Mouse (Mus musculus) brain, embryonic 14.5 days (tissue): ENCODE data around the gene Prkar2a. TPM values are rescaled to one million over a fixed set of nuclear protein-coding genes. Genes with fewer than 3 reads are reported as not detected.

Experiments used
- DNase-seq: peaks from one replicate; pipeline ENCODE4 v3.0.0-alpha.2; 2011; ENCODE audit warnings: low read depth
- CTCF ChIP-seq: fragments of 200-500 bp; IDR thresholded peaks from 2 replicates; pipeline ENCODE4 v1.5.1; 2012; ENCODE audit warnings: inconsistent platforms, mild to moderate bottlenecking, moderate library complexity, borderline replicate concordance; ENCODE audit not compliant: insufficient read depth, insufficient read length; ENCODE audit errors: extremely low read depth
- POLR2A ChIP-seq: fragments of 200-500 bp; IDR thresholded peaks from 2 replicates; pipeline ENCODE4 v1.6.1; 2012; ENCODE audit warnings: mild to moderate bottlenecking, inconsistent platforms, borderline replicate concordance; ENCODE audit not compliant: poor library complexity, insufficient read depth, insufficient read length, severe bottlenecking; ENCODE audit errors: extremely low read depth
- polyA plus RNA-seq: library from polyadenylated mRNA; depleted of rRNA; stranded (reverse); fragments of >200 nt; gene quantifications from 2 replicates; pipeline ENCODE4 v1.2.3, GENCODE M21; 2012

Gene Prkar2a
- polyA plus RNA-seq, 1 experiment, result 52.8 TPM

- TF ChIP-seq POLR2A, result no peak
- no peak for TF ChIP-seq CTCF
These were observed 9.1 kb upstream of the Prkar2a start for GRCm38 (mm10) chr9:108680026-108680425.

GRCm38 (mm10) chr9:108686475-108686887, 2.6 kb upstream of the Prkar2a start:
- no peak for TF ChIP-seq POLR2A
- no peak for TF ChIP-seq CTCF
- peak; percentile 60 for DNase-seq

More at GRCm38 (mm10) chr9:108680026-108680425, 9.1 kb upstream of the Prkar2a start:
- no peak for DNase-seq

- DNase-seq, result no peak
- TF ChIP-seq CTCF, result no peak
- TF ChIP-seq POLR2A, result no peak
These were observed 1.9 kb upstream of the Prkar2a start for GRCm38 (mm10) chr9:108687181-108687580.

- no peak for DNase-seq
- no peak for TF ChIP-seq CTCF
- TF ChIP-seq POLR2A, result no peak
These were observed 1.4 kb upstream of the Prkar2a start for GRCm38 (mm10) chr9:108687686-108688085.

GRCm38 (mm10) chr9:108688451-108688850, 663 bp upstream of the Prkar2a start:
- DNase-seq, result no peak
- TF ChIP-seq POLR2A (no peak), CTCF (no peak)

GRCm38 (mm10) chr9:108689993-108690392, 879 bp downstream of the Prkar2a start:
- no peak for DNase-seq
- TF ChIP-seq POLR2A, result no peak
- no peak for TF ChIP-seq CTCF

- DNase-seq, result no peak
These were observed 1.8 kb downstream of the Prkar2a start for GRCm38 (mm10) chr9:108690914-108691313.

GRCm38 (mm10) chr9:108691371-108691770, 2.3 kb downstream of the Prkar2a start:
- no peak for TF ChIP-seq POLR2A
- no peak for TF ChIP-seq CTCF
- DNase-seq, result no peak

More at GRCm38 (mm10) chr9:108690914-108691313, 1.8 kb downstream of the Prkar2a start:
- TF ChIP-seq CTCF, result no peak
- TF ChIP-seq POLR2A, result no peak

- TF ChIP-seq CTCF (no peak), POLR2A (peak; percentile 63)
- peak; percentile 92 for DNase-seq
These were observed 2.7 kb downstream of the Prkar2a start for GRCm38 (mm10) chr9:108691846-108692225.

- peak; percentile 90 for DNase-seq
These were observed 3.3 kb downstream of the Prkar2a start for GRCm38 (mm10) chr9:108692226-108693041.

GRCm38 (mm10) chr9:108693946-108694345, 4.8 kb downstream of the Prkar2a start:
- DNase-seq, result no peak
- TF ChIP-seq CTCF, result no peak
- no peak for TF ChIP-seq POLR2A

More at GRCm38 (mm10) chr9:108692226-108693041, 3.3 kb downstream of the Prkar2a start:
- TF ChIP-seq POLR2A, result no peak
- no peak for TF ChIP-seq CTCF

GRCm38 (mm10) chr9:108694533-108694932, 5.4 kb downstream of the Prkar2a start:
- no peak for TF ChIP-seq CTCF
- no peak for TF ChIP-seq POLR2A
- DNase-seq, result no peak

GRCm38 (mm10) chr9:108702476-108702875, 13.4 kb downstream of the Prkar2a start:
- no peak for TF ChIP-seq CTCF
- no peak for TF ChIP-seq POLR2A
- DNase-seq, result no peak
